Mouse (Mus musculus) lung, postnatal 0 days (tissue): ENCODE results near the gene Rpl15. TPM values are rescaled to one million over a fixed set of nuclear protein-coding genes. Genes with fewer than 3 reads are reported as not detected.

Experiments used
- ATAC-seq: fragments of 200-750 bp; cut with Nextera tagmentation; 2 replicates; pipeline ENCODE4 v1.8.0; 2017; ENCODE audit warnings: moderate library complexity
- DNase-seq: peaks from one replicate; pipeline ENCODE4 v3.0.0-alpha.2; 2016; ENCODE audit warnings: low spot score
- H3K27ac ChIP-seq: fragments of 300-500 bp; sonication (generic); 2 replicates; pipeline ENCODE4 v1.5.1; 2014; ENCODE audit warnings: antibody characterized with exemption, mild to moderate bottlenecking, low read length, mixed read lengths
- H3K27me3 ChIP-seq: fragments of 300-500 bp; sonication (generic); replicated peaks from 2 replicates; pipeline ENCODE4 v1.6.1; 2014; ENCODE audit warnings: low read length, mixed read lengths; ENCODE audit not compliant: insufficient read depth
- H3K36me3 ChIP-seq: fragments of 300-500 bp; sonication (generic); 2 replicates; pipeline ENCODE4 v1.6.1; 2014; ENCODE audit warnings: low read length, mixed read lengths; ENCODE audit not compliant: insufficient read depth
- H3K4me1 ChIP-seq: fragments of 300-500 bp; sonication (generic); 2 replicates; pipeline ENCODE4 v1.6.1; 2014; ENCODE audit warnings: antibody characterized with exemption, low read depth, low read length, mixed read lengths; ENCODE audit not compliant: insufficient read depth
- H3K4me2 ChIP-seq: fragments of 300-500 bp; sonication (generic); replicated peaks from 2 replicates; pipeline ENCODE4 v1.6.1; 2014; ENCODE audit warnings: low read depth, mild to moderate bottlenecking, low read length, moderate library complexity, mixed read lengths
- H3K4me3 ChIP-seq: fragments of 300-500 bp; sonication (generic); 2 replicates; pipeline ENCODE4 v1.5.1; 2014; ENCODE audit warnings: low read depth, low read length
- H3K9ac ChIP-seq: fragments of 300-500 bp; sonication (generic); replicated peaks from 2 replicates; pipeline ENCODE4 v1.6.1; 2014; ENCODE audit warnings: low read depth, mild to moderate bottlenecking
- H3K9me3 ChIP-seq: fragments of 300-500 bp; sonication (generic); 2 replicates; pipeline ENCODE4 v1.6.1; 2016; ENCODE audit warnings: low read length, mixed read lengths
- CTCF ChIP-seq: IDR thresholded peaks from 2 replicates; pipeline ENCODE4 v1.5.1; 2016; ENCODE audit warnings: antibody characterized with exemption, mild to moderate bottlenecking
- EP300 ChIP-seq: IDR thresholded peaks from 2 replicates; pipeline ENCODE4 v1.6.1; 2016; ENCODE audit warnings: antibody characterized with exemption, mild to moderate bottlenecking, control low read depth
- WGBS: fragments of 180-500 bp; shearing (Covaris S2); extraction: QIAGEN DNeasy Blood & Tissue Kit; methylation state at CpG from one replicate; pipeline ENCODE4 v1.1.7; 2014; 5-methylcytosine and 5-hydroxymethylcytosine counted together
- polyA plus RNA-seq: library from polyadenylated mRNA; unstranded; fragments of >200 nt; fragmentation: Nextera tagmentation; extraction: Ambion mirVana; gene quantifications from 2 replicates; pipeline ENCODE4 v1.2.1, GENCODE M21; 2015

Rpl15 gene
- polyA plus RNA-seq, 1 experiment from 2014 or later = 282 TPM

DNA sequence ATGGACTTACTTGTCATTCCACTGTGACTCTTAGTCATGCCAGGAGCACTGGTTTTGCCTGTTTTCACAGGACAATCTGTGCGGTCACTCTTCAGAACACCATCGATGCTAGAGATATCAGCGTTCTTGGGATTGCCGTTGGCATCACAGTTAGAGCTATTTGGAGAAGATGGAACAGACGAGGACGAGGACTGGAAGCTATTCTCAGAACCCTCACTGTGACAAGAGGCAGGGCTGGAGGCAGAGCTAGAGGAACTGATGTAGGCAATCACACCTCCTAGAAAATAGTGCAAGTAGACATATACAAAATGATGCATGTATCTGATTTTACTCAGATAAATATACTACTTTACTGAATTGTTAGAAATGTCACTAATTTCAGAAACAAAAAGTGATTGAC is 49.2 kb downstream of the Rpl15 start:
- Histone ChIP-seq H3K27me3 (no peaks in the 10 kb centered on the region), H3K36me3 (no peaks in the 10 kb centered on the region), H3K4me3 (no peak overlapping the region), H3K9me3 (no peaks in the 10 kb centered on the region), H3K27ac (no peak overlapping the region), H3K4me2 (no peak overlapping the region), H3K4me1 (no peaks in the 10 kb centered on the region), H3K9ac (no peak overlapping the region)
- 92% methylated on average over 6 of the region's 6 CpGs for WGBS
- DNase-seq (no peak), ATAC-seq (no peak)
- TF ChIP-seq CTCF = no peak
- no peak for TF ChIP-seq EP300

Other genes starting within 250 kb of the Rpl15 start
- gene Nr1d2, start 32.3 kb downstream of the Rpl15 start, polyA plus RNA-seq = 12.5 and 15.1 TPM in 2 replicates
- 13.5 and 13.7 TPM in 2 replicates for gene Nkiras1, start 255 bp downstream of the Rpl15 start, polyA plus RNA-seq
- gene Ube2e1, start 60.5 kb upstream of the Rpl15 start, polyA plus RNA-seq = 83.7 and 96.6 TPM in 2 replicates